Mouse (Mus musculus) adrenal gland, adult (tissue): ENCODE measurements around the gene Actl6b.
A peak's percentile ranks its signal among the peaks of the same experiment; 100 is the strongest.
"Not testable (repeated sequence)": the region's sequence is repeated elsewhere in the genome, so short reads cannot be mapped to it uniquely, and the experiment has no call there.

Source experiments
- DNase-seq, 2 experiments: peaks; one replicate each; pipeline ENCODE4 v3.0.0; 2022 to 2023; ENCODE audit warnings: low spot score in 1 of 2; ENCODE audit not compliant: inconsistent age in 2 of 2

Actl6b gene

GRCm38 (mm10) chr5:137600281-137600618, 46.9 kb downstream of the Actl6b start:
- DNase-seq: no peak

GRCm38 (mm10) chr5:137600619-137601364, 47.5 kb downstream of the Actl6b start, which contains the start of gene Mospd3:
Mospd3 (minus strand) TSS chr5:137601058.
- DNase-seq: peak; percentile 97 to 99

GRCm38 (mm10) chr5:137601365-137601729, 48.0 kb downstream of the Actl6b start:
- DNase-seq: peak; percentile 44 to 75

GRCm38 (mm10) chr5:137607860-137608653, 54.7 kb downstream of the Actl6b start:
- peak in 1 of 2 experiments; percentile 33 for DNase-seq

GRCm38 (mm10) chr5:137608654-137609190, 55.4 kb downstream of the Actl6b start:
- peak in 1 of 2 experiments; percentile 44 for DNase-seq

- peak in 1 of 2 experiments; percentile 76 for DNase-seq
Measured at GRCm38 (mm10) chr5:137609292-137609691, 56.0 kb downstream of the Actl6b start.

GRCm38 (mm10) chr5:137610056-137610455, 56.7 kb downstream of the Actl6b start:
- DNase-seq: no peak

- DNase-seq: peak; percentile 90 to 95
Measured at GRCm38 (mm10) chr5:137610548-137611244, 57.4 kb downstream of the Actl6b start.

- peak; percentile 84 to 92 for DNase-seq
Measured at GRCm38 (mm10) chr5:137611245-137611602, 57.9 kb downstream of the Actl6b start.

GRCm38 (mm10) chr5:137613076-137613475, 59.8 kb downstream of the Actl6b start:
- peak in 1 of 2 experiments; percentile 65 for DNase-seq

- DNase-seq: peak; percentile 88 to 90
Measured at GRCm38 (mm10) chr5:137613550-137613949, 60.2 kb downstream of the Actl6b start, which contains the start of gene Pcolce. Pcolce (minus strand) TSS chr5:137613784.

- DNase-seq: not testable (repeated sequence)
Measured at GRCm38 (mm10) chr5:137614921-137615320, 61.6 kb downstream of the Actl6b start.

- DNase-seq: no peak
Measured at GRCm38 (mm10) chr5:137615347-137615746, 62.0 kb downstream of the Actl6b start.
